ENCODE assay signal across 8 mouse cellular contexts in the genomic region with DNA sequence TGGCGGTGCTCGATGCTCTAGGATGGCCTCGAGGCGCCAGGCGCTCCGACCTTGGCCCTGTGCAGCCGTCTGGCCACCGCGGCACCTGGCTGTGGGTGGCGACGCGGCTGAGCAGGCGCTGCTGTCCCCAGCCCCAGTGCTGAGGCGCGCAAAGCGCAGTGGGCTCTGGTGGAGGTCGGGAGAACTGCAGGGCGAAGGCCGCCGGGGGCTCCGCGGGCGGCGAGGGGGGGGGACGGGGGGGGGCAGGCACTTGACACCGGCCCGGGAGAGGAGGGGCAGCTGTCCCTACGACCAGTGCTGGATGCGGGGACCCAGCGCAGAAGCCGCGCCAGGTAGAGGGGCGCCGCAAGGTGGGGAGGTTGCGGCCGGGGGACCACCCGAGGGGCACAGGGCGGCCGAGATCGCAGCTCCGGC. TPM values are rescaled to one million over a fixed set of nuclear protein-coding genes. Genes with fewer than 3 reads are reported as not detected.
DNase-seq lines count a peak whose midpoint lies in the region; ATAC-seq lines count a peak whose summit lies in the region.

No protein-coding gene starts in this region.

- peak; percentile 67 to 80 for DNase-seq in CD8-positive naive resting alpha-beta T cell, adult 2 months (ENCODE audit: low read depth in 2 of 2, low spot score in 2 of 2)
- peak; percentile 86 to 89 for DNase-seq in adrenal gland, postnatal 36 days
- DNase-seq in embryonic facial prominence, embryonic 14.5 days (ENCODE audit: low spot score) = peak; percentile 84
- DNase-seq in kidney, postnatal 10 days = peak; percentile 94
- peak; percentile 85 for DNase-seq in lung, postnatal 36 days
- DNase-seq in retina, adult 2 months (ENCODE audit: low read depth, low spot score) = peak; percentile 67
- DNase-seq in thymus, postnatal 36 days = peak; percentile 86

- peak overlapping the region; percentile 90 for H3K4me2 ChIP-seq in embryonic facial prominence, embryonic 14.5 days (ENCODE audit: low read depth, low read length)
- H3K4me2 ChIP-seq in heart, embryonic 16.5 days (ENCODE audit: low read depth, low read length) = peak overlapping the region; percentile 82

- H3K27ac ChIP-seq in embryonic facial prominence, embryonic 14.5 days (replicated peaks; ENCODE audit: low read depth, low read length) = peak overlapping the region; percentile 96
- H3K27ac ChIP-seq in heart, embryonic 16.5 days (ENCODE audit: low read length) = peak overlapping the region; percentile 97

- under 1% methylated on average over 12 of the region's 41 CpGs for WGBS in embryonic facial prominence, embryonic 14.5 days
- WGBS in heart, embryonic 16.5 days = 2% methylated on average over 29 of the region's 41 CpGs

- H3K9me3 ChIP-seq in embryonic facial prominence, embryonic 14.5 days (ENCODE audit: control insufficient read depth, low read length) = no peaks in the 10 kb centered on the region
- no peaks in the 10 kb centered on the region for H3K9me3 ChIP-seq in heart, embryonic 16.5 days (replicated peaks; ENCODE audit: control insufficient read depth, low read length)

- ATAC-seq in embryonic facial prominence, embryonic 14.5 days (ENCODE audit: low read depth) = peak; percentile 84
- ATAC-seq in heart, embryonic 16.5 days (replicated peaks; ENCODE audit: extremely low read depth, insufficient read depth, low FRiP score) = peak; percentile 78

- no peaks in the 10 kb centered on the region for H3K27me3 ChIP-seq in embryonic facial prominence, embryonic 14.5 days (replicated peaks; ENCODE audit: control insufficient read depth, insufficient read depth, low read length)
- no peaks in the 10 kb centered on the region for H3K27me3 ChIP-seq in heart, embryonic 16.5 days (ENCODE audit: control insufficient read depth, insufficient read depth, low read length)

- peaks cover 29% of the 10 kb centered on the region for H3K4me1 ChIP-seq in embryonic facial prominence, embryonic 14.5 days (ENCODE audit: control insufficient read depth, insufficient read depth, low read length)
- H3K4me1 ChIP-seq in heart, embryonic 16.5 days (ENCODE audit: control insufficient read depth, insufficient read depth, low read length) = peaks cover 34% of the 10 kb centered on the region

- H3K9ac ChIP-seq in embryonic facial prominence, embryonic 14.5 days (ENCODE audit: low read depth, low read length) = peak overlapping the region; percentile 96
- peak overlapping the region; percentile 93 for H3K9ac ChIP-seq in heart, embryonic 16.5 days (ENCODE audit: low read length)

- H3K4me3 ChIP-seq in embryonic facial prominence, embryonic 14.5 days (ENCODE audit: low read depth, low read length) = peak overlapping the region; percentile 82
- peak overlapping the region; percentile 88 for H3K4me3 ChIP-seq in heart, embryonic 16.5 days (ENCODE audit: low read length)

- H3K36me3 ChIP-seq in embryonic facial prominence, embryonic 14.5 days (ENCODE audit: control insufficient read depth, insufficient read depth, low read length) = no peaks in the 10 kb centered on the region
- no peaks in the 10 kb centered on the region for H3K36me3 ChIP-seq in heart, embryonic 16.5 days (ENCODE audit: control insufficient read depth, insufficient read depth)

RNA-seq across cellular contexts. Expression of a gene that starts 0.5 kb away (rescaled TPM):
- 10 to 100 TPM; 51.6 to 52.4 TPM for total RNA-seq in adrenal gland, postnatal 36 days (2021)
- 64.9 and 65.2 TPM in 2 replicates for polyA plus RNA-seq in embryonic facial prominence, embryonic 14.5 days (2014; fragmentation: Nextera tagmentation; extraction: Ambion mirVana)
- 55.1 and 82.6 TPM in 2 replicates for polyA plus RNA-seq in heart, embryonic 16.5 days (2015; fragmentation: Nextera tagmentation; extraction: Ambion mirVana)

Comparison
In these comparisons a context has a peak if more than half of its experiments do, and no peak if none do; other contexts are left out.
1. Peak in every context shown above with its lines: DNase-seq, ATAC-seq, H3K4me3 ChIP-seq and H3K27ac ChIP-seq.